Mouse (Mus musculus): Measurements from ENCODE around the gene Cyp2d40.

DNA sequence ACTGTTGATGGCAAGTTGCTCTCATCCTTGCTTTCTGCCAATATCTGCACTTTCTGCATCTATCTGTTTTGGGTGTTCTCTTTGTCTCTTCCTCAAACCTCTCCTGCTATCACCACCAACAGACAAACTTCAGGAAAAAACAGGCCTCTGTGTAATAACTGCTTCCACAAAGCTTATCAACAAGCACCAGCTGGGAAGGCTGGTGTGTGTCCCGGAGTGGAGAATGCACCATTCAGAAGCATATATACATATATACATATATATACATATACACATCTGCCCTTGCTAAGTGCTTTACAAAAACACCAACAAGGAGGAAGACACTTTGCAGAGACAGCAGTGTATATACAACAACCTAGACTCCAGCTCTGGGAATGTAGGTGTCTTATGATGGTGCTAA lies 46.6 kb upstream of the Cyp2d40 start:
- TF ChIP-seq CTCF (IDR thresholded peaks at IDR 0.05) (no peak), POLR2A (IDR thresholded peaks at IDR 0.05; ENCODE audit: insufficient read depth, low read depth, low read length) (no peak)
